Mouse (Mus musculus) brain, adult 2 months (tissue): ENCODE measurements around the gene Cyp4f13.

Experiments used
- DNase-seq: peaks from one replicate; pipeline ENCODE4 v3.0.0; 2011; ENCODE audit warnings: low read depth, low spot score

Cyp4f13 gene

DNA sequence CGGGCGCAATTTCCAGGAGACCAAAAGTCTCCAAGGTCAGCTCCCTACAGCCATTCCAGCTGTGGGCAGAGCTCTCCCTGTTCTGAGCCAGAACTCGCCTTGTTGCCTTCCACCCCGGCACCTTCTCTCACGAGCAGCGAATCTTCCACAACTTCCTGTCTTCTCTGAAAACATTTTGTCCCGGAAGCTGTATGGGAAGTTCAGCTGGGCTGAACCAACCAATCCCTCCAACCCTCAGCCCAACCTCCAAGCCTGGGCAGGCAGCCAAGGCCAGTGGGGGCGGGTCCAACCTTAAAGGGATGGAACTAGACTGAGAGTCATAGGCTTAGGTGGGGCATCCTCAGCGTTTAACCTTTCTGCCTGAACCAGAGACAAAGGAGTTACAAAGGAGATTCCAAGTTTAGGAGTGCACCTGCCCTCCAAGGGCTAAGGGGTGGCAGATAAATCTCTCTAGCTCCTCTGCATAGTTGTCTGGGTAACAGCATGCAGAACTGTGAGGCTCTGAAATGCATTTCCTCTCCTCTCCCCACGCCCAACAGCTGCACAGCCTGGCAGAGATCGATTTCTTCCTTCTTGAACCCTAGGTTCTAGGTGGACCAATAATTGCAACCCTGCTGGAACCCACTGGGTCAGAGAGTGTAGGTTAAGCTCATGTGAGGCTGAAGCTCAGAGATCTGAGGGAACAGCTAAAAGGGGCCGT is at the start of gene Cyp4f13:
Cyp4f13 (minus strand) TSS at position 188 of the 700 bp plus-strand sequence.
- DNase-seq = peak; percentile 96

- peak; percentile 97 for DNase-seq
Observed at GRCm38 (mm10) chr17:32992699-32993474, 45.7 kb upstream of the Cyp4f13 start, which contains the start of gene Zfp952. TSS of gene Zfp952 (plus strand) at chr17:32993129.

DNA sequence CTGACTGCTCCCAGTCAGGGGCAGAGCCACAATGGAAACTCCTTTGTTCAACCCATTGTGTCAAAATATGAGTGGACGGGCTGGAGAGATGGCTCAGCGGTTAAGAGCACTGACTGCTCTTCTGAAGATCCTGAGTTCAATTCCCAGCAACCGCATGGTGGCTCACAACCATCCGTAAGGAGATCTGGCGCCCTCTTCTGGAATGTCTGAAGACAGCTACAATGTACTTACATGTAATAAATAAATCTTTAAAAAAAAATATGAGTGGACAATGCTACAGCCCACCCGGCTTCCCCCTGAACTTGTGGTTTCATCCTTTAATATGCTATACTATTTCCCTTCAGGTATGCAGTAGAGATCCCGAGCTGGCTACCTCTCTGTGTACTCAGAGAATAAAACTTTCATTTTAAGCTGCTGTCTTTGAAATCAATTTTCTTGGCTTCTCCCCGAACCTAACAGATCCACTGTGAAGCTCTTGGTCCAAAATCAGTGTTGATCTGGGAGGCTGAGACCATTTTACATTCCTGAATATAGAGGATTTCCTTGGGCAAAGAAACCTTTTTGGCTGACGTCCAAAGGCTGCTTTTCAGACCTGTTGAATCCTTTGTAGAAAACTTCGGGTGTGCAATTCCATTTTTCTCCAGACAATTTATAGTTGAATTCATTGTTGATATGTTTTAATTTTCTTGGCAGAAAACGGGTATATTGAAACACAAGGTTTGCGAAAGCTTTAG is 44.9 kb upstream of the Cyp4f13 start:
- peak; percentile 35 for DNase-seq

DNA sequence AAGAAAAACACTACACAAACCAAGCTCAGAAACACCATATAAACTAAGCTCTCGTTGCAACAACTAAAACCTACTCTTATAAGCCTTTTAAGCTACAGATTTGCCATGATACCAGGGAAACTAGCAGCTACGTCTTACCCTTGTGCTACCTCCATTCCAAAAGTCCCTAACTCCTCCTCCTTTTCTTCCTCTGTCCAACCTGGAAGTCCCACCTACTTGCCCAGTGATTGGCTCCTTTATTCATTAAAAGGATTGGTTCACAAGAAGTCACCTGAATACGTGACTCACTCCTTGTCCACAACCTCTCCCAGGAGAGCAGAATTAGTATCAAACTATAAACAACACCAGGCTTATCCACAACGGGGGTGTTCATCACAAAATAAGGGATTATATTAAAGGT is 39.1 kb upstream of the Cyp4f13 start:
- no peak for DNase-seq

DNA sequence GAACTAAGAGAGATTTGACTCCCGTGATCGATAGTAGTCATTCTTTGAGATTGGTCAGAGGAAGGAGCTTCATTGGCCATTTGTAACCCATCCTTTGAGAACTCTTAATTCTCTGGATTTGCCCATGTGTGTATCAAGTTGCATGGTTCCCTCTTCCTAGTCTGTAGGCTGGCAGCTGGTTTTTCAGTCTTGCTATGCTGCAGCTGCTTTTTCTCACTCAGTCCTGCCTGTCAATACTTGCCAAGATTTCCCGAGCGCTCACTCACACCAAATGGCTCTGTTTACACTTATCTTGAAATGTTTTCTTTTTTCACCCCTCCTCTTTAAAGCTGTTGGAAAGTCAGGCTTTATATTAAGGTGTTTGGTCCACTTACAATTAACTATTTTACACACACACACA is 34.2 kb upstream of the Cyp4f13 start:
- DNase-seq = peak; percentile 7

DNA sequence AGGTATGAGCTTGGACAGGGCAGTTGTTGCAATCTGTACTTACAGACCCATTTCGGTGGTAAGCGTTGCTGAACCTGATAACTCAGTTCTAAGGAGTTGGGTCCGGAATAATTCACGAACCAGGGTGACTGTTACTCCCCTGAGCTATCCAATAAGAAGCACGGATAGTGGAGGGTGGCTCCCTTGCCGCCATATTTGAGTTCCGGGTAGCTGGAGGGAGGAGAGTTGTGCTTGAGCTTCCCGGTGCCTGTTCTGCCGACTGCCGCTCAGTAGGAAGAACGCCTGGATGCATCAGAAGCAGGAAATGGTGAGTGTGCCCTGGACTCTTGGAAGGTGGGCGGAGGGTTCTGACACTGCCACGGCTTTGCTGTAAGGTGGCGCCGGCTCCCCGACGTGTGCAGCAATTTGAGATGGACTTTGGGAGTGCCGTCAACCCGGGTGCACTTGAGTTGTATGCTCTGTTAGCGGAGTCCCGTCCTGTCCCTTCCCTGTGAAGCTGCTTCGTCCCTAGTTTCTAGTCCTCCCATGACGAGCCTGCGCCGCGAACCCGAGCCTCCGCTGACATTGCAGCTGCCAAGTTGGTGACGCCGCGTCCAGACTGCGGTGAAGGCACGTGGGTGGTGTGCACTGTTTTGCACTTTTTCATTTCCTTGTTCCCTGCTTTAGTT is 18.6 kb upstream of the Cyp4f13 start, which contains the start of gene Zfp472:
Zfp472 (plus strand) TSS at position 192 of the 668 bp plus-strand sequence.
- peak; percentile 96 for DNase-seq

- DNase-seq = no peak
Observed at GRCm38 (mm10) chr17:32965253-32965622, 18.0 kb upstream of the Cyp4f13 start.

DNA sequence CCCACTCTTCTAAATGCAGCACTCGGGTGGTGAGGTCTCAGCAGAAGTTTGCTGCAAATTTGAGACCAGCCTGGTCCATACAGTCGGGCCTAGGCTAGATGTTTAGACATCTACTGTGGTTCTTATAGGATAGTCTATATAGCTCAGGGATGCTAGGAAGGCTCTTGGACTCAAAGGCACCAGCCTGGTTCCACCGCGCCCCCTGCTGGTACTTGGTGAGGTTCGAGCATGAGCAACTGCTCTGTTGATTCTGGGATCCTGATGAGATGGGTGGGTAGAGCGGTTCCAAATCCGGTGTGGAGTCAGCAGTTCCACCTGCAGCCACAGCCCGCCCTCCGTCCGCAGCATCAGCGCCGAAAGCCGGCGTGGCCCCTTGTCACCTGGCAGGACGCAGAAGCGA is 4.2 kb upstream of the Cyp4f13 start:
- peak; percentile 91 for DNase-seq

GRCm38 (mm10) chr17:32951006-32951405 is 3.8 kb upstream of the Cyp4f13 start:
- DNase-seq = no peak

DNA sequence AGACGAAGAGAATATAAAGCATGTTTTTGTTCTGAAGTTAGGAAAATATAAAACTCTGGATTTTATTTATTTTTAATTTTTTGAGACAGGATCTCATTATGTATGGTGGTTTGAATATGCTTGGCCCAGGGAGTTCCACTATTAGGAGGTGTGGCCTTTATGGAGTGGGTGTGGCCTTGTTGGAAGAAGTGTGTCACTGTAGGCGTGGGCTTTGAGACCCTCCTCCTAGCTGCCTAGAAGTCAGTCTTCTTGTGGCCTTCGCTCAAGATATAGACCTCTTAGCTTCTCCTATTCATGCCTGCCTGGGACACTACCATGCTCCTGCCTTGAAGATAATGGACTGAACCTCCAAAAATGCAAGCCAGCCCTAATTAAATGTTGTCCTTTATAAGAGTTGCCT is 2.9 kb upstream of the Cyp4f13 start:
- no peak for DNase-seq

- no peak for DNase-seq
Observed at GRCm38 (mm10) chr17:32946716-32947115, 486 bp downstream of the Cyp4f13 start.

DNA sequence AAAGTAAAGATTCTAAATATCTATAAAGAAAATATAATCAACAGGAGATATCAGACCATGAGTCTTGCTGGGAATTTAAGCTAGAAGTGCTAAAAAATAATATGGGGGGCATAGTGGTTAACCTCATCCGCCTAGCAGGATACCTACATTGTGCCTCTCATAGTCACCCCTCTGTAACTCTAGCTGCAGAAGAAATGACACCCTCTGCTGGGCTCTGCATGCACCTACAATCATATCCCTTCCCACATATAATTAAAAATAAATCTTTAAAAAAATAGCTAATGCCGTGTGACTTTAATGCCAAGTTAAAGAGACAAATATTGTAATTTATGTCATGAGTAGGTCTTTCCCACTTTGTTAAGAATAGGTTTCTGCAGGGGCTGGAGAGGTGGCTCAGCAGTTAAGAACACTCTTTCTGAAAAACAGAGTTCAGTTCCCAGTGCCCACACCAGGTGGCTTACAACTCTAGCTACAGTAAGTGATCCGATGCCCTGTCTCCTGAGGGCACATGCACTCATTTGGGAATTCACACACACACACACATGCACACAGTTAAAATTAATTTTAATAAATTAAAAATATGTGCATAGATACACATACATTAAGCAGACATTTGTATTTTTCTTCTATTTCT is 2.7 kb downstream of the Cyp4f13 start:
- DNase-seq = peak; percentile 13

- no peak for DNase-seq
Observed at GRCm38 (mm10) chr17:32943661-32944060, 3.5 kb downstream of the Cyp4f13 start.

DNA sequence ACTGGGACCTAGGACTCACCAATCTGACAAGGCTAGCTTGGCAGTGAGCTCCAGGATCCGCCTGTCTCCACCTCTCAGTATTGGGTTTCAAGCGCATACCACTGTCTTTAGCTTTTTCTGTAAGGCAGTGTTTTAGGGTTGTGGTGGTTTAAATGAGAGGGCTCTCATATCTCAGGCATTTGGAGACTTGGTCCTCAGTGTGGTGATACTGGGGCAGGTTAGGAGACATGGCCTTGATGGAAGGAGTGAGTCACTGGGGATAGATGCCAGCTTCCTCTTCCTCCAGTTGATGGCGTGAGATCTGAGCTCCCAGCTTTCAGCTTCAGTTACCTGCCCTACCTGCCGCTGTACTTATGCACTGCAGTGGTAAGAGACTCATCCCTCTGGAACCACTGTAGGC is 7.4 kb downstream of the Cyp4f13 start:
- DNase-seq = no peak

DNA sequence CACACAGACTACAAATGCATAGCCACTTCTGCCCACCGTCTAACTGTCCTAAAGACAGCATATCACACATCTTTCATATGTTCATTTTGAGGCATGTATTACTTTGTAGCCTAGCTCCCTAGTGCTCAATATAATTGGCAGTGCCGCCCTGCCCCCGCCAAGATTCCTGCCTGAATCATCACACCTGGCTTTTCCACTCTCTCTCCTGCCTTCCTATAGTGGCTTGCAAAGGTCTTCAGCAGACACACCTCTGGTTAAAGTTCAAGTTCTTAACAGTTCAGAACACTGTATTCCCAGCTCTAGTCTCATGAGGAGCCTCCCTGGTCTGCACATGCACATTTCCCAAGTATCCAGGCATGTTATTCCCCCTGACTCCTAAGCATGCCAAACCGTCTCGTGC is 19.4 kb downstream of the Cyp4f13 start:
- DNase-seq = no peak

GRCm38 (mm10) chr17:32924658-32925312 is 22.4 kb downstream of the Cyp4f13 start:
- peak; percentile 94 for DNase-seq

DNA sequence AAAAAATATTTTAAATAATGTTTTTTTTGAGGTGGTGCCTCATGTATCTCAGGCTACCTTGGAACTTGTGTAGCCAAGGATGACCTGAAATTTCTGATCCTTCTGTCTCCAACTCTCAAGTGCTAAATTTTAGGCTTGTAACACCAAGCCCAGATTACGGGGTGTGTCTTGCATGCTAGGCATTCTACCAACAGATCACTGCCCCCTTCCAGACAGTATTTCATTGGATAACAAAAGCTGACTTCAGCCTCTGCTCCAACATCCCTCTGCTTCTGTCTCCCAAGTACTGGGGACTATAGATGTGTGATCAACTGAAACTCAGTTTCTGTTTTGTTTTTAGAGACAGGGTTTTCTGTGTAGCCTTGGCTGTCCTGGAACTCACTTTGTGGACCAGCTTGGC is 23.5 kb downstream of the Cyp4f13 start:
- DNase-seq = no peak

DNA sequence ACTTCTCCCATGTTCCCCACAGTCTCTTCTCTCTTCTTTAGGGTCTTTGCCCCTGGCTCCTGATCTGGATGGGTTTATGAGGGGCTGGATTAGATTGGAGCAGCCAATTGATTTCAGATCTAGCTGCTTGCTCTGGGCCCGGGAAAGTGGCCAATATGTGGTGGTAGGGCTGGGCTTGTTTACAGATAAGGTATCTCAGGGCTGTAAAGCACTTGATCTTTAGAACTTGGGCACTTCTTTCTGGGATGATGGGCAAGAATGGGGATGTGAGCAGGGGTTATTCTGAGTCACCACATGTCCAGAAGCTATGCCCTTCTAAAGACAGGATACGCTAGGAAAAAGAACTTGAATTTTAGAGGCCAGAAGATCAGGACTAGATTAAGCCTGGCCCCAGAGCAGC is 28.1 kb downstream of the Cyp4f13 start:
- no peak for DNase-seq

DNA sequence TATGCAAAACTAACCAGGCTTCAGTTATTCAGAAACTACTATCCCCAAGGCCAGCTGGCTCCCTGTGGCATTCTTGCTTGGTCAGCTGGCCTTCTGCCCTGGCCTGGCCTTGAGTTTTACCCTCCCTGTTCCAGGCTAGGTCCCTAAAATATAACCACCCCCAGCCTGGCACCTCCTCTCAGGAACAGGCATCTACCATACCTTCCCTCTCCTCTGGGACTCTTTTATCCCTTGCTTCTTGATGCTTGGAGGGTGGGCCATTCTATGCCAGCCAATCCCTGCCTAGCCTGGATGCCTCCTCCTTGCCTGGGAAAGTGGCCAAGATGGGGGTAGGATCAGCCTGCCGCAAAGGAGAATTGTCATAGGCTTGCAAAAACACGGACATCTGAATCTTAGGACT is 30.1 kb downstream of the Cyp4f13 start, which contains the start of gene Cyp4f14:
Cyp4f14 (minus strand) TSS at position 212 of the 400 bp plus-strand sequence.
- DNase-seq = peak; percentile 87

GRCm38 (mm10) chr17:32916075-32916474 is 31.1 kb downstream of the Cyp4f13 start:
- no peak for DNase-seq

DNA sequence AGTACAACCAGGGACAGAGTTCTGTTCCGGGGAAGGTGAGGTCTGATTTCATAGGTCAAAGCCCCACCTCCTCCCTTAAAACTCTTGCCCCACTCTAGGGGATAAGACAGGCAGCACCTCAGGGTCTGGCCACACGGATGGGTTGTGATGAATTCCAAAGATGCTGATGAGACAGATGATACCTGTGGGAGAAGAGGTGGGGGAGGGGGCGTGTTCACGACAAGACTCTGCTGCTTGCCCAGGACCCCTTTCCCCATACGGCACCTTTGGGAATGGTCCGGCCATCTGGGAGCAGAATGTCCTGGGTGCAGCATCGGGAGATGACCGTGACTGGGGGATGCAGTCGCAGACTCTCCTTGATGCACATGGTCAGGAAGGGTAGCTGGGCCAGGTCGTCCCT is 41.0 kb downstream of the Cyp4f13 start:
- DNase-seq = no peak
